In the genomic region with DNA sequence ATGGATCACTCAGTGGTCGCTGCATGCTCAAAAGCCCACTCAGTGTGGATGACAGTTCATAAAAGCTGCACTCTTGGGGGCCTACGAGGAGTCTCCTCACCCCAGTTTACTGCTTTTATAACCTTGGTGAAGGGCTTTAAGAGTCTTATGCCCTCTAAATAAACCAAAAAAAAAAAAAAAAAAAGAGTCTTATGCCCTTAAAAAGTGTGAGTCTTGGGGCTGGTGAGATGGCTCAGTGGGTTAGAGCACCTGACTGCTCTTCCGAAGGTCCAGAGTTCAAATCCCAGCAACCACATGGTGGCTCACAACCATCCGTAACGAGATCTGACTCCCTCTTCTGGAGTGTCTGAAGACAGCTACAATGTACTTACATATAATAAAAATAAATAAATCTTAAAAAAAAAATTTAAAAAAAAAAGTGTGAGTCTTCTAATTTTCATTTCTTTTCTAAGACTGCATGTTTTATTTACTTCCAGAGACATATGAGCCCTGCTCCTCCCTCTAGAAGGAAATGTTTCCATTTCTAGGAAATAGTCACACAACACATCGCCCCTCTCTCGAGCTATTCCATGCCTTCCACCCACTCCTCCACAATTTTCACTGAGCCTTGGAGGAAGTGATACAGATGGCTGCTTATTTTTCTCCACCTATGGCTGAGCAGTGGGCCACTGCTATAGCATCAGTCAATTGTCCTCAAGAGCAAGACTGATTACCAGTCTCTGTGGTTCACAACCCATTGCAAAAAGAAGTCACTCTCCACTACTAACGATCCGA, we compare ENCODE assay signal across 28 mouse cellular contexts. TPM values are rescaled to one million over a fixed set of nuclear protein-coding genes. Genes with fewer than 3 reads are reported as not detected.
"Had no signal": no experiment of that assay in that cellular context is flagged by ENCODE, and none has a peak within 500 bp of the region (broad histone marks: within the 10 kb centered on the region; RNA-seq: fewer than 3 reads in every experiment).

No protein-coding gene starts in this region.

- H3K27ac ChIP-seq: heart, embryonic 10.5 days; hindbrain, embryonic 14.5 days; intestine, embryonic 15.5 days; layer of hippocampus, adult 2 months; left cerebral cortex, adult 2 months; limb, embryonic 10.5 days; limb, embryonic 12.5 days; liver, embryonic 13.5 days had no signal

- H3K4me1 ChIP-seq: heart, embryonic 10.5 days; intestine, embryonic 15.5 days; limb, embryonic 10.5 days; limb, embryonic 12.5 days; liver, embryonic 13.5 days had no signal

- H3K36me3 ChIP-seq: heart, embryonic 10.5 days; heart, embryonic 12.5 days; intestine, embryonic 15.5 days; limb, embryonic 10.5 days; limb, embryonic 12.5 days; liver, embryonic 13.5 days had no signal

- H3K9ac ChIP-seq: heart, embryonic 12.5 days; hindbrain, embryonic 14.5 days; intestine, embryonic 15.5 days; limb, embryonic 12.5 days; liver, embryonic 13.5 days had no signal

- H3K27me3 ChIP-seq: heart, embryonic 12.5 days; intestine, embryonic 15.5 days; limb, embryonic 12.5 days had no signal

- ATAC-seq: hindbrain, embryonic 16.5 days; inflammation-experienced regulatory T-cells, adult 6 months; intestine, embryonic 15.5 days; intestine, postnatal 0 days had no signal

- H3K4me2 ChIP-seq: heart, embryonic 12.5 days; hindbrain, embryonic 14.5 days; intestine, embryonic 15.5 days; limb, embryonic 12.5 days; liver, embryonic 11.5 days; liver, embryonic 13.5 days had no signal

- H3K9me3 ChIP-seq: heart, embryonic 10.5 days; heart, embryonic 12.5 days; intestine, embryonic 15.5 days; limb, embryonic 10.5 days; limb, embryonic 12.5 days; liver, embryonic 13.5 days had no signal

- DNase-seq: gastrocnemius, postnatal 14 days; gastrocnemius, postnatal 36 days; heart, adult 18-20 months; heart, postnatal 10 days; heart, postnatal 36 days; kidney, adult 18-20 months; kidney, adult 8-10 months; kidney, postnatal 10 days; kidney, postnatal 25 days; kidney, postnatal 4 days; liver; liver, embryonic 13.5 days had no signal

- H3K4me3 ChIP-seq: heart, embryonic 10.5 days; heart, embryonic 12.5 days; intestine, embryonic 15.5 days; layer of hippocampus, adult 2 months; left cerebral cortex, adult 2 months; limb, embryonic 10.5 days; limb, embryonic 12.5 days; liver, embryonic 13.5 days had no signal

RNA-seq across cellular contexts. Expression of gene AA467197, which starts 15.3 kb away (rescaled TPM):
- polyA plus RNA-seq: heart, embryonic 10.5 days; heart, embryonic 12.5 days; heart, embryonic 14.5 days; hindbrain, embryonic 11.5 days; kidney, embryonic 14.5 days; kidney, embryonic 16.5 days; liver, embryonic 11.5 days had no signal
